Mouse (Mus musculus) Patski (cell line): Measurements from ENCODE around the gene Nop58. TPM values are rescaled to one million over a fixed set of nuclear protein-coding genes. Genes with fewer than 3 reads are reported as not detected.
"Not testable (repeated sequence)": the region's sequence is repeated elsewhere in the genome, so short reads cannot be mapped to it uniquely, and the experiment has no call there.

ENCODE experiments used
- ATAC-seq: fragments of 100-300 bp; one replicate; pipeline ENCODE4 v1.8.0; 2021
- CTCF ChIA-PET: fragments of 350-600 bp; sonication (Branson Sonifier 250); formaldehyde crosslinking; loops from one replicate; lab custom pipeline; 2022; ENCODE audit warnings: inconsistent platforms; lab: Charles Lee
- POLR2A ChIA-PET: fragments of 350-600 bp; sonication (Branson Sonifier 250); formaldehyde crosslinking; loops from one replicate; lab custom pipeline; 2022; ENCODE audit warnings: antibody characterized with exemption, inconsistent platforms; lab: Charles Lee
- DNase-seq: peaks from one replicate; pipeline ENCODE4 v3.0.0-alpha.2; 2011; ENCODE audit warnings: low read depth, low spot score
- H3K27me3 ChIP-seq: fragments of 371-371 bp; one replicate; pipeline ENCODE4 v1.5.1; 2021
- CTCF ChIP-seq: fragments of 100-300 bp; IDR thresholded peaks from one replicate; pipeline ENCODE4 v1.5.1; 2021
- in situ Hi-C: fragments of 300-500 bp; cut with MboI; formaldehyde crosslinking; loops from 3 replicates; pipeline ENCODE4 v1.11.1; 2018; ENCODE audit warnings: low pct_unique_long_range_greater_than_20kb, mixed read lengths
- polyA plus RNA-seq: library from polyadenylated mRNA; unstranded; gene quantifications from one replicate; pipeline ENCODE4 v1.2.3, GENCODE M21; 2021

Gene Nop58
- polyA plus RNA-seq, 1 experiment from 2014 or later, result 189 TPM

GRCm38 (mm10) chr1:59719900-59720299 is 35.1 kb downstream of the Nop58 start:
- POLR2A ChIA-PET, result interaction anchor here (0.6 kb wide), 1 partner anchor 121 kb away, joined by 5 read pairs; no protein-coding TSS in a partner anchor
- no peaks in the 10 kb centered on the region for H3K27me3 ChIP-seq
- DNase-seq (no peak), ATAC-seq (no peak)
- CTCF ChIA-PET, result interaction anchor here (0.8 to 2.3 kb wide), 7 partner anchors 8 to 33 kb away, joined by 3 to 15 read pairs (median 4); no protein-coding TSS in a partner anchor
- TF ChIP-seq CTCF, result peak; percentile 76
- in situ Hi-C loops, result no loop called here

DNA sequence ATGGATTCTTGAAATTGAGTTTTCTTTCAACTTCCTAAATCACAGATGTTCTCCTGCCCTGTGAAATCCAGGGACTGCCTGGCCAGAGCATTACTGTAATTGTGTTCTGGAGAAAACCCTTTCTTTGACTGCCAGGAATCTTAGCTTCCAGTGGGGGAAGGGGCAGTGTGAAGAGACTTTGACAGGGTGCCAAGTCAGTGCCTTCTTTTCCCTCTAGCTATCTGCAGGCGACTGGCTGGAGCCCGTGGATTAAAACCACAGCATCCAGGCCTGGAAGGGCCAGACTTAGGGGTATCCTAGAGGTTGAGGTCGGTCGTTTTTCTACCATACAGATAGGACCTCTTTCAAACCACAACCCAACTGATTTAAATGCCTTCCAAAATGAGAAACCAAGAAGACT is 40.9 kb downstream of the Nop58 start:
- H3K27me3 ChIP-seq, result no peaks in the 10 kb centered on the region
- in situ Hi-C loops, result no loop called here
- no peak for ATAC-seq
- CTCF ChIA-PET, result no interaction called here
- DNase-seq, result peak; percentile 13
- no peak for TF ChIP-seq CTCF
- POLR2A ChIA-PET, result no interaction called here

- no peak for TF ChIP-seq CTCF
- POLR2A ChIA-PET, result no interaction called here
- no peak for DNase-seq
- in situ Hi-C loops, result no loop called here
- H3K27me3 ChIP-seq, result no peaks in the 10 kb centered on the region
- CTCF ChIA-PET, result interaction anchor here (1.2 to 1.5 kb wide), 2 partner anchors 10 to 21 kb away, joined by 4 read pairs; no protein-coding TSS in a partner anchor
- ATAC-seq, result no peak
These were observed 45.3 kb downstream of the Nop58 start for GRCm38 (mm10) chr1:59730106-59730505.

DNA sequence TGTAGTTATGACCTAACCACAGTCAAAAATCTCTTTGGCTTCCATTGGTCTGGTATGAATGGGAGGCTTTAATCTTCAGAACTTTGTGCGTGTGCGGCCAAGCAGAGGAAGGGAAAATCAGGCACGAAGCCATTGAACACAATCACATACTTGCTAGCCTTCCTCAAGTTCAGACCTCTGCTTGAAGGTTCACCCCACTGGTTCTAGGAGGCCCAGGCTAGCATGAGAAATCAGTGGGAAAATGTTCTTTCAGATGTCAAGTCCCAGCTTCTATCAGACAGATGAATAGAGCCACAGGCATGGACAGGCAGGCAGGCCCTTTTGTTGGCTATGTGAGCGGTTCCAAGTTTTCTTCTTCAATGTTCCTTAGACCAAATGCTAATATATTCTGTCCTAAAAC is 46.0 kb downstream of the Nop58 start:
- CTCF ChIA-PET, result interaction anchor here (1.2 to 1.5 kb wide), 2 partner anchors 10 to 22 kb away, joined by 4 read pairs; no protein-coding TSS in a partner anchor
- DNase-seq (no peak), ATAC-seq (no peak)
- POLR2A ChIA-PET, result no interaction called here
- in situ Hi-C loops, result no loop called here
- no peaks in the 10 kb centered on the region for H3K27me3 ChIP-seq
- no peak for TF ChIP-seq CTCF

GRCm38 (mm10) chr1:59734076-59734475 is 49.3 kb downstream of the Nop58 start:
- no peak for TF ChIP-seq CTCF
- in situ Hi-C loops, result no loop called here
- CTCF ChIA-PET, result no interaction called here
- POLR2A ChIA-PET, result no interaction called here
- DNase-seq (no peak), ATAC-seq (no peak)
- H3K27me3 ChIP-seq, result no peaks in the 10 kb centered on the region

GRCm38 (mm10) chr1:59738768-59739414 is 54.1 kb downstream of the Nop58 start:
- in situ Hi-C loops, result no loop called here
- ChIA-PET POLR2A (no interaction called here), CTCF (no interaction called here)
- TF ChIP-seq CTCF, result no peak
- ATAC-seq (no peak), DNase-seq (no peak)
- H3K27me3 ChIP-seq, result no peaks in the 10 kb centered on the region

- no peaks in the 10 kb centered on the region for H3K27me3 ChIP-seq
- ChIA-PET CTCF (interaction anchor here (1.1 kb wide), 1 partner anchor 20 kb away, joined by 3 read pairs; no protein-coding TSS in a partner anchor), POLR2A (no interaction called here)
- in situ Hi-C loops, result no loop called here
- ATAC-seq (no peak), DNase-seq (no peak)
- TF ChIP-seq CTCF, result no peak
These were observed 55.0 kb downstream of the Nop58 start for GRCm38 (mm10) chr1:59739577-59740354.

DNA sequence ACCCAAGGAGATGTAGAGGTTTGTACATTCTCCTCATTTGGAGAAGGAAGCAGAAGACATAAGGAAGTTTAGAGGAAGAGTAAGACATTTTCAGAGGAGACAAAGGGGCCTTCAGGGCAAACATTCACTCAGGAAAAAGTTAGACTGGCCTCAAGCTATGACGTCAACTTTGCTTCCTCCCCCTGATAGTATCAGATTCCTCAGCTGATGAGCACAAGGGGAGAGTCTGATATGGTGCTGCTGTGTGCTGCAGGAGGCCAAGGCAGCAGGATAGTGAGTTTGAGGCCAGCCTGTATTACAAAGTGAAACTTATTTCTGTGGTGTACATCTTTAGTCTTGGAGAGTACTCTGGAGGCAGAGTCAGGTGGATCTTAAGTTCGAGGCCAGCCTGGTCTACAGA is 64.3 kb downstream of the Nop58 start:
- TF ChIP-seq CTCF, result no peak
- POLR2A ChIA-PET, result no interaction called here
- CTCF ChIA-PET, result interaction anchor here (1.1 to 1.7 kb wide), 2 partner anchors 9 to 11 kb away, joined by 3 to 4 read pairs; no protein-coding TSS in a partner anchor
- DNase-seq, result no peak
- in situ Hi-C loops, result no loop called here
- H3K27me3 ChIP-seq, result no peaks in the 10 kb centered on the region
- no peak for ATAC-seq

- POLR2A ChIA-PET, in situ Hi-C loops, H3K27me3 ChIP-seq, DNase-seq, ATAC-seq: not testable (repeated sequence)
- CTCF ChIA-PET, result interaction anchor here (1.7 kb wide), 1 partner anchor 8 kb away, joined by 4 read pairs; no protein-coding TSS in a partner anchor
- peak; percentile 55 for TF ChIP-seq CTCF
These were observed 65.0 kb downstream of the Nop58 start for GRCm38 (mm10) chr1:59749724-59750123.

DNA sequence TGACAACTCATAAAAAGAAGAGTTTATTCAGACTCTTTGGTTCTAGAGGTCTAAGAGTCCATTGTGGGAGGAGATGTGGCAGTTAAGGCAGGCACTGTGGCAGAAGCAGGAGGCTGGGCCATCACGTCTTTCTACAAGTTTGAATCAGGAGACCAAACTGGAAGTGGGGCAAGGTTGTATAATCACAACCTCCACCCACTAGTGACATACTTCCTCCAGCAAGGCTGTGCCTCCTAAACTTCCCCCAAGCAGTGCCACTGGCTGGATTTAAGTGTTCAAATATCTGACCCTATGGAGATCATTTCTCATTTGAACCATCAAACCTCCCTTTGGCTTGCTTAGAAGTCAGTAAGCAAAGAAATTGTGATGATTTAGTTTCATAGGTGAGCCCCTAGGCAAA is 70.5 kb downstream of the Nop58 start:
- DNase-seq (no peak), ATAC-seq (no peak)
- no peak for TF ChIP-seq CTCF
- POLR2A ChIA-PET, result no interaction called here
- H3K27me3 ChIP-seq, result no peaks in the 10 kb centered on the region
- in situ Hi-C loops, result no loop called here
- CTCF ChIA-PET, result no interaction called here

DNA sequence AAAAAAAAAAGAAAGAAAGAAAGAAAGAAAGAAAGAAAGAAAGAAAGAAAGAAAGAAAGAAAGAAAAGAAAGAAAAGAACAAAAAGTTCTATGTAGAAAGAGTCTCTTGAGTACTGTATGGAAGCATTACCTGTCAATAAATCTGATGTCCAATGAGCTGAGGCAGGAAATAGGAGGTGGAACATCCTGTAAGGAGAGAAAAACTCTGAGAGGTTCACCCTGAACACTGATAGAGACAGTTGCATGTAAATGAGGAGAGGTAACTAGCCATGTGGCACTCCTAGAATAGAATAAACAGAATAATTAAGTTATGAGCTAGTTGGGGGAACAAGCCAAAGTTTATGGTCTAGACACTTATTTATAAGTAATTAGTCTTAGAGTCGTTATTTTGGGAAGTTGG is 73.6 kb downstream of the Nop58 start:
- H3K27me3 ChIP-seq, result no peaks in the 10 kb centered on the region
- TF ChIP-seq CTCF, result no peak
- ATAC-seq (no peak), DNase-seq (no peak)
- ChIA-PET CTCF (interaction anchor here (1.4 kb wide), 1 partner anchor 10 kb away, joined by 4 read pairs; no protein-coding TSS in a partner anchor), POLR2A (no interaction called here)
- in situ Hi-C loops, result no loop called here
